Mouse (Mus musculus): ENCODE measurements at regions not wholly inside any gene's neighbourhood (a gene's known extent, or its start where the extent isn't known, plus 50 kb on each side); places are given as distances from the start of the nearest gene placed in this dataset.

DNA sequence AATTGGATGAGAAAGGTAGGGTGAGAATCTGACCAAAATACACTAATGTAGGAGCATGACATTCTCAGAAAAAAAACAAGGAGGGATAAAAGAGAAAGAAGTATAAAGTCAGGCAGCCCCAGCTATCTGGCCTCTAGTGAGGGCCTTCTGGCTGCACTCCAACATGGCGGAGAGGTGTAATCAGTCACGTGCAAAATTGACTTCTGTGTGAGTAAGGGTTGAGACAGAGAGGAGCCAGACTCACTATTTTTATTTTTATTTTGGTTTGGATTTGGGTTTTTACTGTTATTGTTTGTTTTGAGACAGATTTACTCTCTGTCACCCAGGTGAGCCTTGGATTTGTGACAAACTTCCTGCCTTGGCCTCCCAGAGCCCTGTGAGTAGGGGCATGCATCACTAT, 174.0 kb upstream of the Tars start:
- no peak for DNase-seq (ENCODE audit: low spot score in 2 of 2)

DNA sequence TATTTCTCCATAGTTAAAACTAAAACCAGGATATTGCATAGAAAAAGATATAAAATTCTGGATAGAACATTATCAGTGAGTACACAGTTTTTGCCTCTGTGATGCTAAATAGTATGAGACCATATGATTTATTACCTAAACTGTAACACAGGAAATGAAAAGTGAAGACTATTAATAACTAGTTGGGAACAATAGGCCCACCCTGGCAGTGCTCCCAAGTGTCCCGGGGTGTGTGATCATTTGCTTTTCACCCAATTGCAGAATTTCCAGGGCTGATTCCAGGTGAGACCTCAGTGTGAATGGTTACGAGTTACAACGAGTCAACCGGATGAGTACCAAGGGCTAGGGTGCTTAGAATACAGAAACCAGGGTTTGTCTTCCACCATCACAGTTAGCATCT, 172.6 kb upstream of the Tars start:
- no peak for DNase-seq (ENCODE audit: low spot score in 2 of 2)

DNA sequence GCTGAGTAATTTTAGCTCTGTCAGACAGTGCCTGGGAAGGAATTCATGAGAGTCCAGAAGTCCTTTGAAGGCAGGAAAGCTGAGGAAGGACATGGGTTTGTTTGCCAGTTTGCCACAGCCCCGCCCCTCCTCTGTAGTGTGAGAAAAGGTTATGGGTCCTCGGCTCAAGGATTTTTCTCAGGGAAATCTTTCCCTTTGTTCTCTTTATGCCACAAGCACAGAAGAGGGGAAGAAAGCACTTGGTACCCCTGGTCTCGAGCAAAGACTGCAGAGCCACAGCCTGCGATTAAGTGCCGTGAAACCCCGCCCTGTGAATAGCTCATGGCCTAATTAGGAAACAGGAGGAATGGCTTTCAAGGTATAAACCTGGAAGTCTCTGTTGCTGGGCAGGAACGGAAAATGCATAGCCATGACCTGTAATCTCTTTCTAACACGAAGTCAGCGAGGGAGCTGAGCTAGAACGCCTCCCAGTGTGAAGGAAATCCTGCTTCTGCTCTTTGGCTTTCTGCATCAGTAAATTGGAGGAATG, 166.1 kb upstream of the Tars start:
- no peak for DNase-seq (ENCODE audit: low spot score in 2 of 2)

DNA sequence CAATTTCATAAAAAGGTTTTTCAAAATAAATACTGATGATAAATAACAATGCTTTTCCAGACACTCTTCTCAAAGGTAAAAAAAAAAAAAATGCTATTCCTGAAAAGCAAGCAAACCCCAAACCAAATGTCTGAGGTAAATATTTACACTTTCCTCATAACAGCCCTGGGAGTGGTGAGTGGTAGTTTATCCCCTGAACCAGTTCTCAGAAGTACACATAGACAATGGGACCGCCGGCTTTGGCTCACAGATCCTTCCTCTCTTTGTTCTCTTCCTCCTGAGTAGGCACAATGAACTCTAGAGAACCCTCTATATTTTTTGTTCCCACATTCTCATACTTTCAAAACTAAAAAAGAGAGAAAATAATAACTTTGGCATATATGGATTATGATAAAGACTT, 153.1 kb upstream of the Tars start:
- no peak for DNase-seq (ENCODE audit: low spot score in 2 of 2)

DNA sequence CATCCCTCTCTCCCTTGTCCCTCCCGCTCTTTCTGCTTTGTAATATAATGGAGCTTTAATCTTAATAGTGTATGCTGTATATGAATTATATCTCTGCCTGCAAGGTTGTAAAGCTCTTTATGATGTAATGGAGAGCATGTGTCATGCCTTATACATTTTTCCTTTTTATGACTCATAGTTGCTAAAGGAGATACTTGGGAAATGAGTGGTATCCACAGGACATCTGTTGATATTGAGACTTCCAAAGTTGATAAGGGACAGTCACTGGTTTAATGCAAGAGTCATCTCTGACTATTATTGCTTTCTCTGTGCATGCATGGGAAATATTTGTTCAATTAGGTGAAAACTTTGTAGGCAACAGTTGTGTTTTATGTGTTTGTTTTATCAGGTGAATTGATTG, 152.6 kb upstream of the Tars start:
- no peak for DNase-seq (ENCODE audit: low spot score in 2 of 2)

DNA sequence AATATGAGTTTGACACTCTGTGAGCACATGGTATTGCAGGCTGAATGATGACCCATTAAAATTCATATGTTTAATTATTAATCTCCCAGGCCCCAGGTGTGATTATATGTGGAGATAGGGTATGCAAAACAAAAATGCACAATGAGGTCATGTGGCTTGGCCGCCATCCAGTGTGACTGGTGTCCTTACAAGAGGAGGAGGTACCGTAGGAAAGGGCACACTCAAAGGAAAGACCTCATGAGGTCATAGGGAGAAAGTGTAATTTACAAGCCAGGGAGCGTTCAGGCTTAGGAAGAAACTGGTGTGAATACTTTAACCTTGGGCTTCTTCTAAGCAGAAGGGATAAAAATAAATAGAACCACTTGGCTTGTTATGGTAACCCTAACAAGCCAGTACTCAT, 140.0 kb upstream of the Tars start:
- no peak for DNase-seq (ENCODE audit: low spot score in 2 of 2)

DNA sequence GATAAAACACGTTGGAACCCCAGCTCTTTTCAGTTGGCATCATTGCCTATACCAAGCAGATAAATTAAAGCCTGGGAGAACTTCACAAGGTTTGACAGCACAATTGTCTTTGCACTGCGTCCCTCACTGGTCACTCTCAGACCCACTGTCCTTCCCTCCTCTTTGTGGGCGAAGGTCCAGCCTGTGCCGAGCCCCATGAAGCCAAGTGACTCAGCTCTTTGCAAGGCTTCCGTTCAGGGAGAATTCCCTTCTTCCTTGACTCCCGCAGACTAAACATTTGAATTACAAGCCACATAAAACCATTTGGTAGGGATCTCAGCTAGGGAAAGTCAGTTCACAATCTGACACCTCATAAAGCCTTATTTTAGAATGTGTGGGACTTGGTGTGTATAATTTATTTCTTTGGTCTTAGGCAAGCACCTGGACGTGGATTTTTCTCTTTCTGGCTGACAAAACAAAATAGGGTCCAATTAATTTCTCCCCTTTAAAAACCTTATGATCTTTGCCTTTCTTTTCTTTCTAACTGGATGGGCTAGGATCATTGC, 136.7 kb upstream of the Tars start:
- no peak for DNase-seq (ENCODE audit: low spot score in 2 of 2)

DNA sequence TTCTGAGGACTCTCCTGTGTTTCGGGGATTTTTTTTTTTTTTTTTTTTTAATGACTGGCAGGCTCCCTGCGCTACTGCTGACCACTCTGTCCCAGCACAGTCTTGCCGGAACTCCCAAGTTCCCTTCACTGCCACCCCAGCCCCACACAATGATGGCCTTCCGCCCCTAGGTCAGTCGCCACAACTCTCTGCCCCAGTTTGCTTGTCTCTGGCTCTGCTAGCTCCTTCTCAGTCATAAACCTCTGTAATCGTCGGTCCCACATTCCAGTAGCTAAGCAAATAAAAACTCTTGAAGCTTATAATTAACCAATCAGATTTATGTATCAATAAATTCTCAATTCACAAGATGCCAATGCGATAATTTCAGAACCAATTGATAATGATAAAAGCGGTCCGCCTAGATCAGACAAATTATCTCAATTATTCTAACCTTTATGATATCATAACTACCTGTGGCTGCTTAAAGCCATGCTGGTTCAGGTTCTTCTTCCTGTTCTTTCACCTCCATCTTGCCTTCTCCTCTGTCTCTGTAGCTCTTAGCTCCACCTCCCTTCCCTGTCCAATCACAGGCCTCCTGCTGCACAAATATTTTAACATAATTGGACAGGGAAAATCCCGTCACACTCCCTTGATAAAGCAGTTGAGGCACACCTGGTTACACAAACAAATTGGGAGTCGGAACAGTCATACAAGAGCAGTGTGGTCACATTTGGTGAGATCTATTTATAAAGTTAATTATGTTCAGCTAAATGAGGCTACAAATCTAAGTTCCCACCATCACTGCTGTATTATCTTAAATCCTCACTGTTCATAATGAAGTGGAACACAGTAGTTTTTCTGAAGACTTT, 135.2 kb upstream of the Tars start:
- no peak for DNase-seq (ENCODE audit: low spot score in 2 of 2)

DNA sequence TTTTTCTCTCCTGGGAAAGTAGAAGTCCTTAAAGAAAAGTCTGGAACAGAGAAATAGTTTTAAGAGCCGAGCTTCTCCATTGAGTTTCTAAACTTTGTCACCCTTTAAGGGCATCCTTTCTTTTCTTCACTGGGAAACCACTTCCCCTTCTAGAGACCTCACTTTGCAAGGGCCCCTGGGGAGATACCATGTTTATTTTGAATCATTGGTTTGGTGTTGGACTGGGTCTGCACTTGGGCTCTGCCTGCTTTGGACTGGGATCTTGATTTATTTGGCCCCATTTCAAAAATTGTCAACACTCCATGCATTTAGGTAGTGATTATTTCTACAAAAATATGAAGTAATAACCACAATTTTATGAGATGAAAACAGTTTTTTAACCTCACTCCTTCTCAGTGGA, 134.2 kb upstream of the Tars start:
- DNase-seq (ENCODE audit: low spot score in 2 of 2), result no peak

DNA sequence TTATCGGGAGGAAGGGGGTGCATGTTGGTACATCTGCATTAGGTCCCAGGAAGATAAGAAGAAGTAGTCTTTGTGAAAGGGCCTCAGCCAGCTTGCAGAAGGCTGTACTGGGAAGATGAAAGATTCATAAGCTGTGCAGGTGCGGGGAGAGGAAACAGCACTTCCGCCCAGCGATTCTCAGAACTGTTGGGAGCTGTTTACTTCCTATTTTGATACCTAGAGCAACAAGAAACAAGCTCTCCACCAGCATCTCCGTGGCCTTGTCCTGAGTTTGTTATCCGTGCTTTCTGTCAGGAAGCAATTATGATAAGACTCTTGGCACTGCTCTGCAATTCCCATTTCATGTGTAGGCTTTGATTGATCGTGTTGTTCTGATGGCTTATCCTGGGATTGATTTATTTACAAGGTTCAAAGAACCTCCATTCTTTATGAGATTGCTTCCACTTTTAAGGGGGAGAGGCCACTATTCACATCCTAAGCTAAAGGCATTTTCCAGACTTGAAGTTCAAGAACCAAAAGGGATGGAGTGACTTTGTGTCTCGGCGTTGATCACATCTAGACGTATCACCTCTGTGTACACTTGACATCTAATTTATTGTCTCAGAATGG, 133.6 kb upstream of the Tars start:
- DNase-seq (ENCODE audit: low spot score in 2 of 2), result peak in 1 of 2 experiments; percentile 31

DNA sequence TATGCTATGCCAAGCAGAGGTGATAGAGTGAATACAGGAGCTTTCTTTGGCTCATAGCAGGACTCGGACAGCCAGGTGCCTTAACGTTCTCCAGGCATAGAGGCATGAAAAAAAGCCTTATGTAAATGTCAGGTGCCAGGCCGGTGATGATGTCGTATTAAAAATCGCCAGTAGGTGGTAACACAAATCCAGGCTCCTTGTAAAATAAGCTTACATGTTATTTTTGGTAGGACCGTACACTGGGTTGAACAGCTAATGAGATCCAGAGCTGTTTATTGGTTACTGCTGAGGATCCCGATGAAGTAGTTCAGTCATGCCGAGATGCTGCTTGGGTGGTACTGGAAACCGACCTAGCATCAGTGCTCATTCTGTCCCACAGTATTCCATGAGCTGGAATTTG, 133.1 kb upstream of the Tars start:
- peak in 1 of 2 experiments; percentile 4 for DNase-seq (ENCODE audit: low spot score in 2 of 2)

DNA sequence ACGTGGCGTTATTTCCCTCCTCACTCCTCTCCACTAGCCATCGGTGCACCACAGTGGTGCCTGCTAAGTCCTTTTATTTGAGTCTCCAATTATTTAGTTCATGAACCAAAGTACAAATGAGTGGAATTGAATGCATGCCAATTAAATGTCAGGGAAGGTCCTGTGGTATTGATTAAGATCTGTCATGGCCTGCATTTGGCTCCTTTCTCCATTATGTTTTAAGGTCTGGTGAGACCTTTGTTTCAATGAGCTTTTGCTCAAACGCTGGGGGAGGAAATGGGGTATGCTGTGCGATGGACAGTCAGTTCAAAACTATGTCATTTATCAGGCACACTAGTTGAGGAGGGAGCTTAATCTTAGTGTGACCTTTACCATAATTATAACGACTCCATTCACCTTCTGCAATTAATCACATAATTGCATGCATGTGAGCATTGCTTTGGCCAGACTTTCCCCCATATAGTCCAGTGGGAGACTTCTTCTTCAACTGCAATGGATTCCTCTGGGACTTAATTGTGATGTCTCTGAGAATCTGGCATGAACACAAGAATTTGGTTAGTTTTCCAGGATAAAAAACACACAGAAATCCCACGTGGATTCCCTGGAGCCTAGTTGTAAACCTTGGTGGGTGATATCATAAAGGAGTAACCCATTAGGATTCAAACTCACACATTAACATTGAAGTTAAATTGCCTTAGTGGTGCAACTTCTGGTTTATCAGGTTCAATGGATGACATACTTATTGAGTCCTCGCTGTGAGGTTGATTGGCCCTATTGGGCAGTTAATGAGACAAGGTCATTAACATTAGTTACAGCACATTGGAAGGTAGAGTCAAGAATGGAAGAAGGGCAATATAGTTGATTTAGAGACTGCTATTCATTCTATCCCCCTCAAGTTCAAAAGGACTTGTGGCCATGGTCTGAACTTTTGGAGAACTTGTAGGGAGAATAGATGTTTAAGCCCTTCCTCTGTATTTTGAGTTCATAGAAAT, 130.7 kb upstream of the Tars start:
- no peak for DNase-seq (ENCODE audit: low spot score in 2 of 2)

DNA sequence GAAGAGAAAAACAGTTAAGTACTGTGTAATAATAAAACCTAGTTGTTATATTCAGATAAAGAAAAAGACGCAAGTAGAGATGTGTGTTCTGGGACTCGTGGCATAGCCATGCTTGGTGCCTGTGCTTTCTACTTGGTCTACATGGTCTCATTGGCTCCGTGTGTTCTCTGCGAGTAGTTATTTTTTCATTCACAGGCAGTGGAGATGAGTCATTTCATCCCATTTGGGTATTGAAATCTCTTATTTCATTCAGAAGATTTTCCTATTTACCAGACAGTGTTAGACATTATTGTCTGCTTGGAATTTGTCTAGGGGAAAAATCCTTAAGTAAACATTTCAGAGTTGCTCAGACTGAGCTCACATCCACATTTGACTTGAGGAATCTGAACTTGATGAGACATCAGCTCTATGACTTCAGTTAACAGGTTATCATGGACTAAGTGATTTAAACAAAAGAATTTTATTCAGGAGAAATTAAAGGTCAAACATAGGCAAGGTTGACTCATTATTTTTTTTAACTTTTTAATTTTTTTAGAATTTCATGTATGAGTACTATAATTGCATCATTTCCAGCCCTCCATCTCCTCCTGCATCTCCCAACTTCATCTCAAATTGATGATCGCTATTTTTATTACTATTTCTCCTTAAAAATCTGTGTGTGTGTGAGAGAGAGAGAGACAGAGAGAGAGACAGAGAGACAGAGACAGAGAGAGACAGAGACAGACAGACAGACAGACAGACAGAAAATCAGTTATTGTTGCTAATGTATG, 125.1 kb upstream of the Tars start:
- DNase-seq (ENCODE audit: low spot score in 2 of 2), result no peak

DNA sequence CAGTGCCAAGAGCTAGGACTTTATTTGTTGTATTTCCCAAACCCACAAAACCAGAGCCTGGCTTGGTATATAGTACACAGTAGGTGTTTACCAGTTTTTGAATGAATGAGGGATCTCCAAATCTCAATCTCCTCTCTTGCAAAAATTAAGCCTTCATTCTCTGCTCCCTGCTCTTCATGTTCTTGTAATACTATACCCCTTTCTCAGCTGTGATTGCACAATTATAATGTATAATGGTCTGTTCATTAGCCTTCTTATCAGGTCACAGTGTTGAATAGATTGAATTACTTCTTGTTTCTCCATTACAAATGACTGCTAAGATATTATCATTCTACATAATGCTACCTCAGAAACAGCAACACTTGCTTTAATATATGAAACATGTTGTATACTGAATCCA, 119.1 kb upstream of the Tars start:
- no peak for DNase-seq (ENCODE audit: low spot score in 2 of 2)

DNA sequence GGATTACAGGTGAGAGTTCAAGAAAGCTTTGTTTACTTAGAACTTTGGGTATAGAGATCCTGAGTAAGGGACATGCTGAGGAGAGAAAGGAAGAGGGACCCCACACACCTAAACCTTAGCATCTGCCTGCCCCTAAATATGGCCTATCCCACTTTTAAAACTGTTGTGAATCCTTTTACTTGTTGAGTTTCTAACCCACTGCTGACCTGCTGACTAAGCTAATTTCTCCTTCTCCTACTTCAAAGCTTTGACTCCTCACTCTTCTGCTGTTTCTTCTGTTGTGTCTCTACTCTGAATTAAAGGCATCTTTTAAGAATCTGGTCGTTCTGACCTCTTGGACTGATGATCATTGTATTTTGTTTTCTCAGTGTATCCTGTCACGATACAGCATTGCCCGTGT, 118.4 kb upstream of the Tars start:
- DNase-seq (ENCODE audit: low spot score in 2 of 2), result no peak

DNA sequence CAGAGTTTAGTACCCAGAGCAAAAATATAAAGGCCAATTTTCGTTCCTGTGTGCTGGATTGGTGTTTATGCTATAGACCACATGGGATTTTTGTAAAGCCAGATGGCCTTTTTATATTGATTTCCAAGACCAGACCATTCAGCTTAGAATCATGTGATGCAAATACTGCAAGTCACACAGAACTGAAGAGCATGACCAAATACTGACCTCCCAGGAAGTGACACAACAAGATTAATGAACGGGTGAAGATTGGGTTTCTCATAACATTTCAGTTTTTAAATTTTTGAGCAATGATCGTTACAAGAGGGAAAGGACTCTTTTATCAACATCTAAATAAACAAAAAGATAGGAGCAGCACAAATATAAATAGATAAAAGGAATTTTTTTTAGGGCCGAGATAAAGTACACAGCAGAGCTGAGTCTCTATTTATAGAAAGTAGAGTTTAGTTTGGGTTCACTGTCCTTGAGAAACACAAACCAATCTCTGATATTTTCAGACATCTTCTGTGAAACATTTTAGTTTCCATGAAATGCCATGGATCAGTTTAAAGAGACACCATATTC, 105.7 kb upstream of the Tars start:
- no peak for DNase-seq (ENCODE audit: low spot score in 2 of 2)

DNA sequence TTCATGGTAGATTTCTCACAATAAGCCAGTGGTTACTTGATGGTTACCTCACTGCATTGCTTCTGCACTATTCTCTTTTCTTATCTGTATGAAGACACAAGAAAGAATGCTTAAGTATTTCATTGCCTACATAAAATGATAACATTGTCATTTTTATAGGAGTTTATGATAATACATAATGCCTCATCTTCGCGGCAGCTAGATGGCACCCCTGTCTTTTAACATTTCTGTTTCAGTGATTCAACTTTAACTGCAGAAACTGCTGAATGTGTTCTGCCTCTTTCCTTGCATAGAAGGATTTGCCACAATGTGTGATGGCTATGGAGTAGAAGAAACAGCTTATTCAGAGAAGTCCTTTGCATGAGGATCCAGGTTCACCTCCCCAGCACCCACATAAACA, 97.0 kb upstream of the Tars start:
- no peak for DNase-seq (ENCODE audit: low spot score in 2 of 2)

DNA sequence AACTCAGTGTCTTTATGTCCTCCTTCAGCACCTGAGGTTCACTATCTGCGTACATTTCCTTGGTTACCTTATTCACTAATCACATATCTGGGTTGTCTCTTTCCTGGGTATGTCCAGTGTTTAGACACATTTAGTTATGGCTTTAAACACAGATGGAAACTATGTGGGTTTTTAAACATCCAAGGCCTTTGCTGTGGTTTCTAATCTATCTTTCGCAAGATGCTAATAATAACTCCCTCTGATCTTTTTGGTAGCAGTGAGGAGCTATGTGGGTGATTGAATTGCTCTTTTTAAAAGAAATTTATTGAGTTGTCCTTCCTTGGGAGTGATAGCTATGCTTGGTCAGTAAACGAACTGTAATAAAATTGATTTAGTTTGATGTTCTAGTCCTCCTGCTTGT, 89.7 kb upstream of the Tars start:
- no peak for DNase-seq (ENCODE audit: low spot score in 2 of 2)

DNA sequence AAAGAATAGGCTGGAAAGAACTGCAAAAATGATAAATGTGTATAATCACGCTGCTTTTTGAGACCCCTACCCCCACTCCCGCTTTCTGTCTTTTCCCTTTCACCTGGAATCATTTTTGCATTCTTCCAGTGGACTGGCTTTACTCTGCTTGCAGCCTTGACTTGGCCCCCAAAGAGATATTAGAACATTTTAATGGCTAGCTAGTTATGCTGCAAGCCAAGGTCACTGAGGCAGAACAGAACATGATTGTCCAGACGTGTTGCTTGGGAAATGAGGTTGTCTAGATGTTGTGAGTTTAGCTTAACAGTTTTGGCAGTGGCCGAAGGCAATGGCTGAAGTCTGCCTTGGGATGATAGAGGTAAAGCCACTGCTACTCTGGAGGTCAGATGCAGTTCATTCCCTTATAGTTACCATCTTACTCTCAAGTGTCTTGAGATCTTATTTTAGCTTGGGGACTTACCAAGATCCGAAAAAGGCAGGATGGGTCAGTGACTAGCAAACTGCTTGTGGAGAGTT, 87.9 kb upstream of the Tars start:
- DNase-seq (ENCODE audit: low spot score in 2 of 2), result no peak

DNA sequence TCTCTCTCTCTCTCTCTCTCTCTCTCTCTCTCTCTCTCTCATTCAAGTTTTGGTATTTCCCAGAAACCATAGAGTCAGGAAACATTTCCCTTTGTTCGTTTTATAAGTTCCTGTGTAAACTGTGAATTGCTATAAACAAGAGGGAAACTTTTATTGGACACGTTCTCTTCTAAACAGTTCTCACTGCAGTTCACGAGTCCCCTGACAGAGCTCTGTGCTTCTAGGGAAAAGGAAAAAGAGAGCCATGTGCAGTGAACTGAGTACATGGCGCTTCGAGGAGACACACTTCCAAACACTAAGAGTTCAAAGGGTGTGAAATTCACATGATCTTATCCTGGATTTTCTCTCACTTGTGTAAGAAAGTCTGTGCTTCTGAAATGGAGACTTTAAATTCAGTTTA, 84.5 kb upstream of the Tars start:
- no peak for DNase-seq (ENCODE audit: low spot score in 2 of 2)
